Mouse (Mus musculus): ENCODE measurements around the gene Sdr39u1.

DNA sequence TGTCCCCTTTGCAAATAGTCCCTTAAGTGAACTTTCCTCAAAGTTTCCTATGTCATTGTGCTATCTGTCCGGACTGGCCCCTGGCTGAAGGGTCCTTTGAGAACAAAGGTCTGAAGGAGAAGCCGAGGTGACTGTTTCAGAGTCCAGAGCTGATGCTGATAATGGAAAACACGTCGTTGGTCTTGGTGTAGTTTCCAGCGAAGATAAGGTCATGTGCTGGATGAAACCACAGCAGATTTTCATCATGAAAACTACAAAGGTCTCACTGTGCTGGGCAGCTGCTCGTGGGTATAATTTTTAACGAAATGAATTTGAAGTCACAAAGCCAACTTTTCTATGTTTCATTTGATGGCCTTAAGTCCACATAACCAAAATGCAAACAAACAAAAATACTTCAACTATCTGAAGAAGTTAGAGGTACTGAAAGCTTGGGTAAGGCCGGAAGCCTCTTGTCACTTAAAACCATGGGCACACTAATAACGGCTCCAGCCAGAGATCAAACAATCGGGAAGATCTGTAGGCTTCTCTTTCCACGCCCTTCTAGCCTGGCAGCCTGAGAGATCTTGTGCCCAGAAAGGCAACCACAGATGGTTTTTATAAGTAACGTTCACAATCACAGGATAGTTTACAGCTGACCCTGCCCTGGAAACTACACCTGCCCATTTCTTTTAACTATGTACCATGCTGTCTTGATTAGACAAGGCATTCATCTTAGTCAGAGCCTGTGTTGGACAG, 29.3 kb upstream of the Sdr39u1 start:
- TF ChIP-seq POLR2A (IDR thresholded peaks at IDR 0.05; ENCODE audit: borderline replicate concordance, insufficient read depth, low read length) (no peak), CTCF (IDR thresholded peaks at IDR 0.05; ENCODE audit: borderline replicate concordance, insufficient read depth, low read depth, low read length) (no peak)

Data from cerebellum, adult 2 months (tissue).